Mouse (Mus musculus): ENCODE data around the gene Disp3.

The Disp3 gene

GRCm38 (mm10) chr4:148215264-148215900 lies 72.4 kb downstream of the Disp3 start:
- DNase-seq (ENCODE audit: low read depth) = no peak

- DNase-seq (ENCODE audit: low read depth) = no peak
Observed at GRCm38 (mm10) chr4:148214460-148215136, 73.2 kb downstream of the Disp3 start.

- DNase-seq (ENCODE audit: low read depth) = no peak
Observed at GRCm38 (mm10) chr4:148204873-148205232, 82.9 kb downstream of the Disp3 start.

GRCm38 (mm10) chr4:148204061-148204872 lies 83.5 kb downstream of the Disp3 start:
- no peak for DNase-seq (ENCODE audit: low read depth)

- no peak for DNase-seq (ENCODE audit: low read depth)
Observed at GRCm38 (mm10) chr4:148203557-148203956, 84.2 kb downstream of the Disp3 start.

- no peak for DNase-seq (ENCODE audit: low read depth)
Observed at GRCm38 (mm10) chr4:148198721-148199120, 89.0 kb downstream of the Disp3 start.

- no peak for DNase-seq (ENCODE audit: low read depth)
Observed at GRCm38 (mm10) chr4:148194400-148194799, 93.4 kb downstream of the Disp3 start.

GRCm38 (mm10) chr4:148192707-148193245 lies 95.0 kb downstream of the Disp3 start:
- DNase-seq (ENCODE audit: low read depth) = no peak

Measured in naive thymus-derived CD4-positive, alpha-beta T cell, adult 2 months (primary cell).